Mouse (Mus musculus) kidney, adult 8-10 months (tissue): ENCODE data around the gene Rps18.
A peak's percentile ranks its signal among the peaks of the same experiment; 100 is the strongest.

ENCODE experiments used
- DNase-seq, 2 experiments: peaks; one replicate each; pipeline ENCODE4 v3.0.0; 2022

Gene Rps18

DNA sequence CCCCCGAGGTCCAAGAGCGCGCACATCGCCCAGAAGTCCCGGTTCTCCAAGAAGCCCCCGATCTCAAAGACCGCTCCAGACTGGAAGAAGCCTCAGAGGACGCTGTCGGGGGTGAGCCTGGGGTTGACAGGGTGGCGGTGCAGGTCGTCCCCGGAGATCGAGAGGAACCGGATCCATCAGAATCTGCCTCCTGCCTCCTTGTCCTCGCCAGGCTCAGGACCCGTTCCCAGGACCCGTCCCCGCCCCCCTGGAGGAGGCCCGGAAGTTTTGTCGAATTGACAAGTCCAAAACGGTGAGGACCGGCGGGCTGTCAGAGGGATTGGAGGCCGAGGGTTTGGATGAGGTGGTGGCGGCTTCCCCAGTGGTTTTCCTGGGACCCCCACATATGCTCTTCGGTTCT is 14.8 kb downstream of the Rps18 start:
- DNase-seq, result no peak

- DNase-seq, result peak; percentile 86 to 91
Observed at GRCm38 (mm10) chr17:33940206-33940805, 15.5 kb downstream of the Rps18 start, which contains the start of the genes Pfdn6 and Wdr46. Gene Pfdn6, minus strand, starts transcription at chr17:33940343. Gene Wdr46, plus strand, starts transcription at chr17:33940660.

DNA sequence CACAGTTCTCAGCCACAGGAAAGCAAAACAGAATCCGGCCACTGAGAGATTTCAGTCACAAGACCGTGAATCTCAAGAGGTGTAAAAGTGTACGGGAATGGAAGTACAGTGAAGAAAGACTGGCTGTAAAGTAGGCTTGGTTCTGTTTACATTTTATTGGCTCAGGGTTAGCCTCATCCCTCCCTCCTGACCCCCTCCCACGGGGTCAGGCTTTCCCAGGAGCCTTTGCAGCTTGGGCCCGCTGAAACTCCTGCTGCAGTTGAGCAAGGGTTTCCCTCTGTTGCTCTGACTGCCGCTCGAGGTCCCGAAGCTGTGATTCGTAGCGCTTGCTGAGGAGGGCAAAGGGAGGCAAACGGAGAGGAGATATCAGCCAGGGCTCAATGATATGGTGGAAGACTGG is 17.0 kb downstream of the Rps18 start:
- DNase-seq, result no peak

- DNase-seq, result no peak
Observed at GRCm38 (mm10) chr17:33936993-33937392, 18.8 kb downstream of the Rps18 start.

DNA sequence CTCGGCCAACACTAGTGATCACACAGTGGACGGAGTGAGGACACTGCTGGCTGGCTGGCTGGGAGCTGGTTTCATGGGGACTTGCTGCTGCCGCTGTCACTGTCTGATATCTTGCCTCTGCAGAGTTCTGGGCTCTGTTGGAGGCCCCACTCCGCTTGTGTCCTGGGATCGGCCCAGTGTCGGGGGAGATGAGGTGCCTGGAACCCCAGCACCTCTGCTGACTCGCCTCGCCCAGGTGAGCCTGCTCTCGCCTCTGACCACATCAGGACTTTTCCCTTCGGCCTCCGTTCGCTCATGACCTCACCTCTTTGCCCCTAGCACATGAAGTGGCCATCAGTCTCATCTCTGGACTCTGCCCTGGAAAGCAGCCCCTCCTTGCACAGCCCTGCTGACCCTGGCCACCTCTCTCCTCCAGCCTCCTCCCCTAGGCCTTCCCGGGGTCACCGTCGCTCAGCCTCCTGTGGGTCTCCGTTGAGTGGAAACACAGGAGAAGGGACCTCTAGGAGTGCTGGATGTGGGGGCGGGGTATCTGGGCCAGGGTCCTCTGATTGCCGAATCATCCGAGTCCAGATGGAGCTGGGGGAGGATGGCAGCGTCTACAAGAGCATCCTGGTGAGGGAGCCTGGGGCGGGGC is 20.3 kb downstream of the Rps18 start:
- no peak for DNase-seq

- DNase-seq, result no peak
Observed at GRCm38 (mm10) chr17:33932970-33933369, 22.8 kb downstream of the Rps18 start.

- no peak for DNase-seq
Observed at GRCm38 (mm10) chr17:33932448-33932847, 23.4 kb downstream of the Rps18 start.

- DNase-seq, result no peak
Observed at GRCm38 (mm10) chr17:33931947-33932346, 23.9 kb downstream of the Rps18 start.

DNA sequence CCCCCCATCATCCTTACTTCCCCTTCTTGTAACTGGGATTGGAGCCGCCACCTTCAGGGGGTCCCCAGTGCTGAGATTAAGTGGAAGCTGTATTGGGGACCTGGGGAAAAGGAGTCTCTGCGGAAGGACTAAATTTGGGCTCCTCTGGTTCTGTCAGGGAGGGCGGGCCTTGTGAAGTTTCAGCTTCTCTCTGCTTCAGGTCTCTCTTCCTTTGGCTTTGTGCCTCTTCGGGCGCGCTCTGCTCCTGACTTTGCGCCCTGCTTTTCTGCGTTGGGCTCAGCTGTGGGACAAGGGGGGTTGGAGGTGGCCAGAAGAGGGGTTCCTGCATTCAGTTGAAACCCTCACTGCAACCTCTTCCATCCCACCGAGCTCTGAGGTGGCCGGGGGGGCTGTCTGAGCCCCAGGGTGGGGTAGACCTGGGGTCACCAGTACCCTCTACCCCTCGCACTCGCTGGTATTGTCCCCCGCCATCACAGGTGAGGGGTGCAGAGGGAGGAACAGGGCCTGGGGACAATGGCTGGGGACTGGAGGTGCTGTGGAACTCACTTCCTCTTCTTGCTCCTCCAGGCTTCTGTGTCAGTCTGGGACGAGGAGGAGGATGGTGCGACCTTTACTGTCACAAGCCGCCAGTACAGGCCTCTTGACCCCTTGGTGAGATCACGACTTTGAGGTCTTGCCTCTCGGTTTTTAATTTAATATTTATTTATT is 24.5 kb downstream of the Rps18 start:
- no peak for DNase-seq

- DNase-seq, result peak; percentile 74 to 81
Observed at GRCm38 (mm10) chr17:33930280-33931158, 25.3 kb downstream of the Rps18 start.

DNA sequence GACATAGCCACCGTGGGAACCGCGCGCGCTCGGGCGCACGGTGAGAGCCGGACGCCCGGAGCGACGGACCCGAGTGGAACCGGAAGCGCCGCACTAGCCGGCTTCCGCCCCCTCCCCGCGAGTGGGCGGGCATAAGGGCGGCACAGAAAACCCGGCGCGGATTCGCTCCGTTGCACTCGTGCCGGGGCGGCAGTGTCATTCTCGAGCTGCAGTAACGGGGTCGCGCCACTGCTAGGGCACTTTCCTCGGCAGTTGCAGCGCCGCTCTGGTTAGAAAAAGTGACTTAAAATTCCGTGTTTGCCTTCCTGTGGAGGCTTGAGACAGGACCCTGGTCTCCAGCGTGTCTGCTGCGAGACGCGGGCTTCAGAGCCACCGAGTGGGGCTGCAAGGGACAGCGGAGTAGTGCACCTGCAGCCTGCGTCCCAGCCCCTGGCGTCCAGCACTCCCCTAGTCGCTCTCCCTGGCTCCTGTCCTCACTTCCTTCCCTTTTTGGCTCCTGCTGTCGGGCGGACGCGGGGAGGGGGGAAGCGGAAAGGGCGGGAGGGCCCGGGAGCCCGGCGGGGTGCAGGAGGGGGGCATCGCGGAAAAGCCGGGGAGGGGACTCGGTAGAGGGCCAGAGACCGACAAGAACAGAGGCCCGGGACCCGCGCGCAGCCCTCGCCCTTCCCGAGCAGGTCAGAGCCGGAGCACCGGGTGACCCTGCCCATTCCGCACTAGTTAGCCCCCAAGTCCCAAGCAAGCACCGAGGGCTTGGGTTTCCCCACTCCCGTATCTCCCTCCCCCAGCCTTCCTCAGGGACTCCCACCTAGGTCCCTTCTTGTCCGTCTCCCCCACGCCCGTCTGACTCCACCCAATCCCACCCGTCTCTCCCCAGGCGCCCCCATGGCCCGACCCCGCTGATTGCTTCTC is 26.2 kb downstream of the Rps18 start, which contains the start of gene Rgl2:
Gene Rgl2, plus strand, starts transcription at position 173 of the 909 bp plus-strand sequence.
- peak; percentile 87 to 91 for DNase-seq

DNA sequence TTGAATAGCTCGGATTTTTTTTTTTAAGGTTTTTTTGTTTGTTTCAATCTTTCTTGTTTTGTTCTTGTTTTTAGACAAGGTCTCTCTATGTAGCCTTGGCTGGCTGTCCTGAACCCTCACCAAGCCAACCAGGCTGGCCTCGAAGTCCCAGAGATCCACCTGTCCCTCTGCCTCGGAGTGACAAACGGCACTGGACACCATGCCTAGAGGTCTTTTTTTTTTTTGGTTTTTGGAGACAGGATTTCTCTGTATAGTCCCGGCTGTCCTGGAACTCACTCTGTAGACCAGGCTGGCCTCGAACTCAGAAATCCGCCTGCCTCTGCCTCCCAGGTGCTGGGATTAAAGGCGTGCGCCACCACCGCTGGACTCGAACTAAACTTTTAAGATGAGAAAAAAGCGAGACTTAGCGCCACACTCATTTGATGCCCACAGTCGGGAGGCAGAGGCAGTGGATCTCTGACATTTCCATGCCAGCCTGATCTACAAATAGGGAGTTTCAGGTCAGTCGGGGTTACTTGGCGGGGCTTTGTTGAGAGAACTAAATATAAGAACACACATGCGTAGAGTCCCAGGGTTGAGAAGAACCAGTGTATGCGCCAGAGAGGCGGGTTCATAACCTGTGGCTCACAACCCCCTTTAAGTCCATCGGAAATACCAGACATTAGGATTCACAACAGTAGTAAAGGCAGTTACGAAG is 27.4 kb downstream of the Rps18 start:
- DNase-seq, result no peak

DNA sequence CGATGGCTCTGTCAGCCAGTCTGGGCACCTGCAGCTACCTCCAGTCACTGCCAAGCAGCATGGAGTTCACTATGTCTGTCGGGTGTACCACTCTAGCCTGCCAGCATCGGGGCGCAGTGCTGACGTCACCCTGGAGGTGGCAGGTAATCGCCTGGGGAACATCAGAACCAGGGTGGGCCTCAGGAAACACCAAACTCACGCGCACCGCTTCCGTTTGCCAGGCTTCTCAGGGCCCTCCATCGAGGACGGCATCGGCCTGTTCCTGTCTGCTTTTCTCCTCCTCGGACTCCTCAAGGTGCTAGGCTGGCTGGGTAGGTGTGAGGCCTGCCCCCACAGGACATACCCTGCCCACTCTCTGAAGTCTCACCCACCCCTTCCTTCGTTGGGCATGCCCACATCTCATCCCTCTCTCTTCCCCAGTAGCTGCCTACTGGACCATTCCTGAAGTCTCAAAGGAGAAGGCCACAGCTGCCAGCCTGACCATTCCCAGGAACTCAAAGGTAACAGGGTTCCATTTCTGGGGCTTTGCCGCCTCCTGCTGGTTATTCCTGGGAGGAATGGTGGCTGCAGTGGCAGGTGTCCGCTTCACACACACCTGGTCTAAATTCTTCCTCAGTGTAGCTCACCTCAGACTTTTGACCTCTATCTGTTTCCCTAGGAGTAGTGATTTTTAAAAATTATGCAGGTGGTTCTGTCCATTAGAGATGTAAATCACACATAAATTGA is 29.4 kb downstream of the Rps18 start:
- DNase-seq, result peak in 1 of 2 experiments; percentile 60

DNA sequence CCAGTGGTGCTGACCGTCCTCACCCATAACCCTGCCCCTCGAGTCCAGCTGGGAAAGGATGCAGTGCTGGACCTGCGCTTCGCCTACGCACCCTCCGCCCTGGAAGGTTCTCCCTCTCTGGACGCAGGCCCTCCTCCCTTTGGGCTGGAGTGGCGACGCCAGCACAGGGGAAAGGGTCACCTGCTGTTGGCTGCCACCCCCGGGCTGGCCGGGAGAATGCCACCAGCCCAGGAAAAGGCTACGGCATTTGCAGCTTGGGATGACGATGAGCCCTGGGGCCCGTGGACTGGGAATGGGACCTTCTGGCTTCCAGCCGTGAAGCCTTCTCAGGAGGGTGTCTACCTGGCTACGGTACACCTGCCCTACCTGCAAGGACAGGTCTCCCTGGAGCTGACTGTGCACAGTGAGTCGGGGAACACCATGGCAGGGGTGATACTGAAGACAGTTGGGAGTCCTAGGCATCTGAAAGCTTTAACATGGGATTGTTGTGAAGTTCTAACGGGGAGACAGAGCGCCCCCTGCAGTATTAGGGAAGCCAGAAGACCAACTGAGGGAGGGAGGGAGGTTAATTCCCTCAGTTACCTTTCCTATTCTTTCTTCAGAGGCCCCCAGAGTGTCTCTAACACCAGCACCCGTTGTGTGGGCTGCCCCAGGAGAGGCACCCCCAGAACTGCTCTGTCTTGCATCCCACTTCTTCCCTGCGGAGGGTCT is 30.2 kb downstream of the Rps18 start:
- DNase-seq, result no peak

DNA sequence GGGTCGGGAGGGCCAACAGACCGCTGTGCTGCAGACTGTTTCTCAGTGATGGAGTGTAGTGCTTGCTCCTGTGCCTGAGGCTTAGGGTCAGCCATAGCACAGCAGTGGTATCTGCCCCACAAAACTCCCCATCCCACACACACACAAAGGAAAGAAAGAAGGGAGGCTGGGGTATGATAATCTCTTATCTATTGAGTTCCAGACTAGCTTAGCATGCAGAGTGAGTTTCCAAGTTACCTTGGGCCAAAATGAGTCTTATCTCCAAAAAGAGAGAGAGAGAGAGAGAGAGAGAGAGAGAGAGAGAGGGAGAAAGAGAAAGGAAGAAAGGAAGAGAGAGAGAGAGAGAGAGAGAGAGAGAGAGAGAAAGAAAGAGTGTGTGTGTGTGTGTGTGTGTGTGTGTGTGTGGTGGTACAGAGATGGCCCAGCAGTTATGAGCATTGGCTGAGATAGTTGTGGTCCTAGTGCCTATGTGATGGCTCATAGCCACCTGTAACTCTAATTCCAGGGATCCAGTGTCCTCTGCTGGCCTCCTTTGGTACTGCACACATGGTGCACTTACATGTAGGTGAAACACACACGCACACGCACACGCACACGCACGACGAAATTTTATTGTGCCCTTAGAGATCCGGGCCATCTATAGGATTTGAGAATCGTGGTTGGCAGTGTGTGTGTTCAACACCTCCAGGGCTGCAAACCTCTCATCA is 31.1 kb downstream of the Rps18 start:
- DNase-seq, result peak in 1 of 2 experiments; percentile 65

GRCm38 (mm10) chr17:33921361-33921760 is 34.4 kb downstream of the Rps18 start:
- no peak for DNase-seq

GRCm38 (mm10) chr17:33920282-33921097 is 35.3 kb downstream of the Rps18 start:
- DNase-seq, result peak; percentile 77 to 92
